Mouse (Mus musculus): Measurements from ENCODE around the gene Nipa1. TPM values are rescaled to one million over a fixed set of nuclear protein-coding genes. Genes with fewer than 3 reads are reported as not detected.

The Nipa1 gene
- total RNA-seq, 1 experiment = 5.5 TPM

GRCm38 (mm10) chr7:55957178-55957577, 62.6 kb downstream of the Nipa1 start:
- no peak overlapping the region for H3K27ac ChIP-seq (ENCODE audit: insufficient read depth, low read depth, low read length, poor library complexity, severe bottlenecking)
- peaks cover 0 to 2% of the 10 kb centered on the region in 2 experiments; a peak in 1 of 4 replicates for H3K4me1 ChIP-seq (ENCODE audit: control insufficient read depth in 2 of 2, insufficient read depth in 2 of 2, low read length in 2 of 2, poor library complexity in 1 of 2)
- no peaks in the 10 kb centered on the region for H3K9me3 ChIP-seq (ENCODE audit: control insufficient read depth, insufficient read depth, low read depth, low read length)
- no peak for DNase-seq (ENCODE audit: low read depth, low spot score)
- no peak overlapping the region for H3K4me3 ChIP-seq (ENCODE audit: insufficient read depth in 1 of 2, low read depth in 1 of 2, low read length in 2 of 2, poor library complexity in 1 of 2, severe bottlenecking in 1 of 2)
- in situ Hi-C loops (cut with MboI; ENCODE audit: low sequenced_read_pairs in 2 of 2, unreplicated experiment in 2 of 2) = no loop called here
- no peaks in the 10 kb centered on the region; the same call in 1 of the 2 replicates for H3K36me3 ChIP-seq (ENCODE audit: control insufficient read depth, insufficient read depth, low read length, poor library complexity, severe bottlenecking)
- no peak for TF ChIP-seq CHD2 (IDR thresholded peaks at IDR 0.05; ENCODE audit: low read depth, low read length)
- TF ChIP-seq MAFK (IDR thresholded peaks at IDR 0.05; ENCODE audit: insufficient read depth, low read depth, low read length) = no peak
- no peak for TF ChIP-seq ZC3H11A (IDR thresholded peaks at IDR 0.05; ENCODE audit: borderline replicate concordance, low read depth, low read length)
- no peak for TF ChIP-seq ZNF384 (IDR thresholded peaks at IDR 0.05; ENCODE audit: low read depth, low read length)
- TF ChIP-seq HCFC1 (IDR thresholded peaks at IDR 0.05; ENCODE audit: borderline replicate concordance, insufficient read depth, low read length) = no peak
- no peak overlapping the region for H3K9ac ChIP-seq (ENCODE audit: insufficient read depth, low read depth, low read length, poor library complexity, severe bottlenecking)

- H3K4me3 ChIP-seq (ENCODE audit: insufficient read depth in 1 of 2, low read depth in 1 of 2, low read length in 2 of 2, poor library complexity in 1 of 2, severe bottlenecking in 1 of 2) = no peak overlapping the region
- H3K4me1 ChIP-seq (ENCODE audit: control insufficient read depth in 2 of 2, insufficient read depth in 2 of 2, low read length in 2 of 2, poor library complexity in 1 of 2) = no peaks in the 10 kb centered on the region
- no peak overlapping the region for H3K9ac ChIP-seq (ENCODE audit: insufficient read depth, low read depth, low read length, poor library complexity, severe bottlenecking)
- H3K9me3 ChIP-seq (ENCODE audit: control insufficient read depth, insufficient read depth, low read depth, low read length) = no peaks in the 10 kb centered on the region
- TF ChIP-seq ZC3H11A (IDR thresholded peaks at IDR 0.05; ENCODE audit: borderline replicate concordance, low read depth, low read length) = no peak
- TF ChIP-seq MAFK (IDR thresholded peaks at IDR 0.05; ENCODE audit: insufficient read depth, low read depth, low read length) = peak; percentile 67
- no peak for TF ChIP-seq HCFC1 (IDR thresholded peaks at IDR 0.05; ENCODE audit: borderline replicate concordance, insufficient read depth, low read length)
- TF ChIP-seq ZNF384 (IDR thresholded peaks at IDR 0.05; ENCODE audit: low read depth, low read length) = no peak
- TF ChIP-seq CHD2 (IDR thresholded peaks at IDR 0.05; ENCODE audit: low read depth, low read length) = no peak
- no peak overlapping the region for H3K27ac ChIP-seq (ENCODE audit: insufficient read depth, low read depth, low read length, poor library complexity, severe bottlenecking)
- DNase-seq (ENCODE audit: low read depth, low spot score) = no peak
- H3K36me3 ChIP-seq (ENCODE audit: control insufficient read depth, insufficient read depth, low read length, poor library complexity, severe bottlenecking) = no peaks in the 10 kb centered on the region; the same call in 1 of the 2 replicates
- in situ Hi-C loops (cut with MboI; ENCODE audit: low sequenced_read_pairs in 2 of 2, unreplicated experiment in 2 of 2) = no loop called here
Observed at GRCm38 (mm10) chr7:55956054-55956453, 63.7 kb downstream of the Nipa1 start.

- in situ Hi-C loops (cut with MboI; ENCODE audit: low sequenced_read_pairs in 2 of 2, unreplicated experiment in 2 of 2) = no loop called here
- TF ChIP-seq ZNF384 (IDR thresholded peaks at IDR 0.05; ENCODE audit: low read depth, low read length) (no peak), MAFK (IDR thresholded peaks at IDR 0.05; ENCODE audit: insufficient read depth, low read depth, low read length) (no peak), CHD2 (IDR thresholded peaks at IDR 0.05; ENCODE audit: low read depth, low read length) (no peak), ZC3H11A (IDR thresholded peaks at IDR 0.05; ENCODE audit: borderline replicate concordance, low read depth, low read length) (no peak), HCFC1 (IDR thresholded peaks at IDR 0.05; ENCODE audit: borderline replicate concordance, insufficient read depth, low read length) (no peak)
- H3K36me3 ChIP-seq (ENCODE audit: control insufficient read depth, insufficient read depth, low read length, poor library complexity, severe bottlenecking) = no peaks in the 10 kb centered on the region
- H3K9me3 ChIP-seq (ENCODE audit: control insufficient read depth, insufficient read depth, low read depth, low read length) = no peaks in the 10 kb centered on the region
- no peak for DNase-seq (ENCODE audit: low read depth, low spot score)
- no peak overlapping the region for H3K4me3 ChIP-seq (ENCODE audit: insufficient read depth in 1 of 2, low read depth in 1 of 2, low read length in 2 of 2, poor library complexity in 1 of 2, severe bottlenecking in 1 of 2)
- no peaks in the 10 kb centered on the region for H3K4me1 ChIP-seq (ENCODE audit: control insufficient read depth in 2 of 2, insufficient read depth in 2 of 2, low read length in 2 of 2, poor library complexity in 1 of 2)
- H3K27ac ChIP-seq (ENCODE audit: insufficient read depth, low read depth, low read length, poor library complexity, severe bottlenecking) = no peak overlapping the region
- H3K9ac ChIP-seq (ENCODE audit: insufficient read depth, low read depth, low read length, poor library complexity, severe bottlenecking) = no peak overlapping the region
Observed at GRCm38 (mm10) chr7:55938341-55938740, 81.4 kb downstream of the Nipa1 start.

GRCm38 (mm10) chr7:55935025-55935424, 84.7 kb downstream of the Nipa1 start:
- Histone ChIP-seq H3K4me1 (ENCODE audit: control insufficient read depth in 2 of 2, insufficient read depth in 2 of 2, low read length in 2 of 2, poor library complexity in 1 of 2) (no peaks in the 10 kb centered on the region), H3K9ac (ENCODE audit: insufficient read depth, low read depth, low read length, poor library complexity, severe bottlenecking) (no peak overlapping the region), H3K4me3 (ENCODE audit: insufficient read depth in 1 of 2, low read depth in 1 of 2, low read length in 2 of 2, poor library complexity in 1 of 2, severe bottlenecking in 1 of 2) (no peak overlapping the region), H3K27ac (ENCODE audit: insufficient read depth, low read depth, low read length, poor library complexity, severe bottlenecking) (no peak overlapping the region), H3K36me3 (ENCODE audit: control insufficient read depth, insufficient read depth, low read length, poor library complexity, severe bottlenecking) (peaks cover 6% of the 10 kb centered on the region), H3K9me3 (ENCODE audit: control insufficient read depth, insufficient read depth, low read depth, low read length) (no peaks in the 10 kb centered on the region)
- in situ Hi-C loops (cut with MboI; ENCODE audit: low sequenced_read_pairs in 2 of 2, unreplicated experiment in 2 of 2) = no loop called here
- no peak for DNase-seq (ENCODE audit: low read depth, low spot score)
- no peak for TF ChIP-seq MAFK (IDR thresholded peaks at IDR 0.05; ENCODE audit: insufficient read depth, low read depth, low read length)
- TF ChIP-seq HCFC1 (IDR thresholded peaks at IDR 0.05; ENCODE audit: borderline replicate concordance, insufficient read depth, low read length) = no peak
- no peak for TF ChIP-seq ZNF384 (IDR thresholded peaks at IDR 0.05; ENCODE audit: low read depth, low read length)
- no peak for TF ChIP-seq CHD2 (IDR thresholded peaks at IDR 0.05; ENCODE audit: low read depth, low read length)
- TF ChIP-seq ZC3H11A (IDR thresholded peaks at IDR 0.05; ENCODE audit: borderline replicate concordance, low read depth, low read length) = no peak

- in situ Hi-C loops (cut with MboI; ENCODE audit: low sequenced_read_pairs in 2 of 2, unreplicated experiment in 2 of 2) = no loop called here
- Histone ChIP-seq H3K27ac (ENCODE audit: insufficient read depth, low read depth, low read length, poor library complexity, severe bottlenecking) (no peak overlapping the region), H3K4me1 (ENCODE audit: control insufficient read depth in 2 of 2, insufficient read depth in 2 of 2, low read length in 2 of 2, poor library complexity in 1 of 2) (no peaks in the 10 kb centered on the region), H3K36me3 (ENCODE audit: control insufficient read depth, insufficient read depth, low read length, poor library complexity, severe bottlenecking) (peaks cover 11% of the 10 kb centered on the region), H3K9ac (ENCODE audit: insufficient read depth, low read depth, low read length, poor library complexity, severe bottlenecking) (no peak overlapping the region), H3K9me3 (ENCODE audit: control insufficient read depth, insufficient read depth, low read depth, low read length) (no peaks in the 10 kb centered on the region), H3K4me3 (ENCODE audit: insufficient read depth in 1 of 2, low read depth in 1 of 2, low read length in 2 of 2, poor library complexity in 1 of 2, severe bottlenecking in 1 of 2) (no peak overlapping the region)
- no peak for TF ChIP-seq MAFK (IDR thresholded peaks at IDR 0.05; ENCODE audit: insufficient read depth, low read depth, low read length)
- no peak for TF ChIP-seq HCFC1 (IDR thresholded peaks at IDR 0.05; ENCODE audit: borderline replicate concordance, insufficient read depth, low read length)
- no peak for TF ChIP-seq ZC3H11A (IDR thresholded peaks at IDR 0.05; ENCODE audit: borderline replicate concordance, low read depth, low read length)
- TF ChIP-seq CHD2 (IDR thresholded peaks at IDR 0.05; ENCODE audit: low read depth, low read length) = no peak
- TF ChIP-seq ZNF384 (IDR thresholded peaks at IDR 0.05; ENCODE audit: low read depth, low read length) = no peak
- DNase-seq (ENCODE audit: low read depth, low spot score) = no peak
Observed at GRCm38 (mm10) chr7:55928649-55929048, 91.1 kb downstream of the Nipa1 start.
